34 mouse cellular contexts compared by ENCODE assay signal in genomic region chr1:57450241-57450640, GRCm38 (mm10).
"Had no signal": no experiment of that assay in that cellular context is flagged by ENCODE, and none has a peak within 500 bp of the region (broad histone marks: within the 10 kb centered on the region; RNA-seq: fewer than 3 reads in every experiment).

No protein-coding gene starts in this region.

- H3K27me3 ChIP-seq: heart, embryonic 12.5 days; heart, embryonic 13.5 days; heart, embryonic 15.5 days; hindbrain, embryonic 12.5 days; hindbrain, embryonic 13.5 days; hindbrain, embryonic 15.5 days; intestine, embryonic 15.5 days; kidney, embryonic 15.5 days had no signal

- H3K9ac ChIP-seq: heart, embryonic 12.5 days; heart, embryonic 13.5 days; heart, embryonic 15.5 days; hindbrain, embryonic 12.5 days; hindbrain, embryonic 13.5 days; hindbrain, embryonic 14.5 days; hindbrain, embryonic 15.5 days; intestine, embryonic 15.5 days; kidney, embryonic 15.5 days had no signal

- H3K4me3 ChIP-seq: heart, embryonic 12.5 days; heart, embryonic 13.5 days; heart, embryonic 15.5 days; hindbrain, embryonic 10.5 days; hindbrain, embryonic 12.5 days; hindbrain, embryonic 13.5 days; hindbrain, embryonic 15.5 days; intestine, embryonic 15.5 days; kidney, embryonic 15.5 days; layer of hippocampus, adult 2 months; left cerebral cortex, adult 2 months had no signal

- H3K4me1 ChIP-seq: heart, embryonic 12.5 days; heart, embryonic 13.5 days; heart, embryonic 15.5 days; hindbrain, embryonic 12.5 days; hindbrain, embryonic 13.5 days; hindbrain, embryonic 15.5 days; intestine, embryonic 15.5 days had no signal

- H3K9me3 ChIP-seq: heart, embryonic 12.5 days; heart, embryonic 13.5 days; heart, embryonic 15.5 days; hindbrain, embryonic 10.5 days; hindbrain, embryonic 12.5 days; hindbrain, embryonic 13.5 days; hindbrain, embryonic 15.5 days; intestine, embryonic 15.5 days; kidney, embryonic 15.5 days had no signal

- ATAC-seq: hindbrain, embryonic 16.5 days; hindbrain, postnatal 0 days; inflammation-experienced regulatory T-cells, adult 6 months; intestine, embryonic 15.5 days; intestine, embryonic 16.5 days; intestine, postnatal 0 days had no signal

- DNase-seq: heart, postnatal 10 days; heart, postnatal 14 days; heart, postnatal 36 days; heart, postnatal 4 days; kidney, adult 11 months; kidney, adult 18-20 months; kidney, adult 2 months; kidney, adult 8-10 months; kidney, adult 9 months; kidney, postnatal 10 days; kidney, postnatal 14 days; kidney, postnatal 25 days; kidney, postnatal 36 days; kidney, postnatal 4 days; layer of hippocampus, adult 9-11 months; layer of hippocampus, postnatal 36 days had no signal

- H3K4me2 ChIP-seq: heart, embryonic 12.5 days; heart, embryonic 13.5 days; heart, embryonic 15.5 days; hindbrain, embryonic 12.5 days; hindbrain, embryonic 13.5 days; hindbrain, embryonic 14.5 days; hindbrain, embryonic 15.5 days; intestine, embryonic 15.5 days; kidney, embryonic 15.5 days had no signal

- H3K27ac ChIP-seq: heart, embryonic 13.5 days; heart, embryonic 15.5 days; hindbrain, embryonic 10.5 days; hindbrain, embryonic 12.5 days; hindbrain, embryonic 13.5 days; hindbrain, embryonic 14.5 days; hindbrain, embryonic 15.5 days; hindbrain, postnatal 0 days; intestine, embryonic 15.5 days; kidney, embryonic 15.5 days; kidney, postnatal 0 days; layer of hippocampus, adult 2 months; left cerebral cortex, adult 2 months had no signal

- H3K36me3 ChIP-seq: heart, embryonic 12.5 days; heart, embryonic 13.5 days; heart, embryonic 15.5 days; hindbrain, embryonic 10.5 days; hindbrain, embryonic 12.5 days; hindbrain, embryonic 13.5 days; hindbrain, embryonic 15.5 days; intestine, embryonic 15.5 days; kidney, embryonic 15.5 days had no signal
